Mouse (Mus musculus): Measurements from ENCODE around the gene Bola2.

GRCm38 (mm10) chr7:126696303-126696702 is 1.1 kb downstream of the Bola2 start:
- TF ChIP-seq POLR2A (IDR thresholded peaks at IDR 0.05; ENCODE audit: borderline replicate concordance, insufficient read depth, low read length) (no peak), CTCF (IDR thresholded peaks at IDR 0.05; ENCODE audit: borderline replicate concordance, insufficient read depth, low read depth, low read length) (no peak)

Data from cerebellum, adult 2 months (tissue).